Mouse (Mus musculus) erythroblast, embryonic 14.5 days (primary cell): ENCODE measurements around the gene Mccc2. TPM values are rescaled to one million over a fixed set of nuclear protein-coding genes. Genes with fewer than 3 reads are reported as not detected.

Experiments used
- H3K27me3 ChIP-seq: 2 replicates; pipeline ENCODE4 v1.6.1; 2012; ENCODE audit warnings: inconsistent platforms; ENCODE audit not compliant: control insufficient read depth
- H3K36me3 ChIP-seq: 2 replicates; pipeline ENCODE4 v1.6.1; 2012; ENCODE audit warnings: mild to moderate bottlenecking, inconsistent platforms; ENCODE audit not compliant: control insufficient read depth
- H3K4me1 ChIP-seq: 2 replicates; pipeline ENCODE4 v1.6.1; 2012; ENCODE audit warnings: inconsistent platforms; ENCODE audit not compliant: control insufficient read depth
- H3K4me3 ChIP-seq: replicated peaks from 2 replicates; pipeline ENCODE3; 2012; ENCODE audit warnings: moderate library complexity, mild to moderate bottlenecking, inconsistent platforms
- H3K9me3 ChIP-seq: 2 replicates; pipeline ENCODE4 v1.6.1; 2012; ENCODE audit warnings: low read length, inconsistent platforms, mixed read lengths; ENCODE audit not compliant: control insufficient read depth
- GATA1 ChIP-seq: IDR thresholded peaks from 2 replicates; pipeline ENCODE4 v1.6.1; 2012; ENCODE audit warnings: low read length, inconsistent platforms, mixed read lengths
- TAL1 ChIP-seq: IDR thresholded peaks from 3 replicates; pipeline ENCODE4 v1.6.1; 2012; ENCODE audit warnings: low read length, inconsistent platforms, mixed read lengths
- polyA plus RNA-seq: library from polyadenylated mRNA; stranded (reverse); fragments of >175 nt; gene quantifications from 2 replicates; pipeline ENCODE4 v1.2.3, GENCODE M21; 2012

Mccc2 gene
- polyA plus RNA-seq, 1 experiment: 0.14 TPM

- no peaks in the 10 kb centered on the region for H3K27me3 ChIP-seq
- peaks cover 4% of the 10 kb centered on the region; the same call in 1 of the 2 replicates for H3K36me3 ChIP-seq
- no peaks in the 10 kb centered on the region for H3K4me1 ChIP-seq
- no peak for TF ChIP-seq TAL1
- no peak for TF ChIP-seq GATA1
- 0 out of 2 replicates have a peak, but pooled peaks cover 2% of the 10 kb centered on the region for H3K9me3 ChIP-seq
- no peak overlapping the region for H3K4me3 ChIP-seq
Measured at GRCm38 (mm10) chr13:99954902-99955590, 60.4 kb downstream of the Mccc2 start.

DNA sequence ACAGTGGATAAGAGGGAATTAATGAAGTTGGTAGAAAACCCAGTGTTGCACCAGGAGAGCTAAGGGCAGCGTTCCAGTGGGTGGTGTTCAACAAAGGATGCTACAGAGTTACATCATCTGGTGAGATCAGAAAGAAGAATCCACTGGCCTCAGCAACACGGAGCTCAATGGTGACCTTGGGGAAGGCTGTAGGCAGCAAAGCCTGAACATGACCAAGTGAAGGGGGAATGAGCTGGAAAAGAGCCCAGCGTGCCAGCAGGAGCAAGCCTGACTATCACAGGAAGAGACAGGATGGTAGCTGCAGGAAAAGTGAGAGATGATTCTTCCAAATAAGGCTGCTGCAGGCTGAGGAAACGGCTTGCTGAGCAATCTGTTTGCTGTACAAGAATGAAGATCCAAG, 68.0 kb downstream of the Mccc2 start:
- Histone ChIP-seq H3K36me3 (peaks cover 7% of the 10 kb centered on the region; the same call in 1 of the 2 replicates), H3K9me3 (peaks cover 5% of the 10 kb centered on the region; the same call in 1 of the 2 replicates), H3K27me3 (no peaks in the 10 kb centered on the region), H3K4me3 (no peak overlapping the region), H3K4me1 (no peaks in the 10 kb centered on the region)
- TF ChIP-seq TAL1 (no peak), GATA1 (no peak)

DNA sequence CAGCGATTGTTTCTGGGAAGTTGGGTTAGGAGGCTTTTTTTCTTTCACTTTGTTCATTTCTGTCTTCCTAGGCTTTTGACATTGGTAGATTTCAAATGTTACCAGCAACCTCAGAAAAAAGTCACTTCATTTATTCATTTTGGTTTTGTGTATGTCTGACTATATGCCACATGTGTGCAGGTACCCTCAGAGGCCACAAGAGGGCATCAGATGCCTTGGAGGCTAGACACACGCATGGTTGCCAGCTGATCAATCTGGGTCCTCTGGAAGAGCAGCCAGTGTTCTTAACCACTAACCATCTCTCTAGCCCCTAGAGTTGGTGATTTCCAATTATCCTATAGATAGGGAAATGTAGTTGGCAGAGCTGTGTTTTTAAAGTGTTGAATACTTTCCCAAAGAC, 71.9 kb downstream of the Mccc2 start:
- H3K36me3 ChIP-seq: no peaks in the 10 kb centered on the region; the same call in 1 of the 2 replicates
- peaks cover 5% of the 10 kb centered on the region; the same call in 1 of the 2 replicates for H3K9me3 ChIP-seq
- no peak overlapping the region for H3K4me3 ChIP-seq
- no peaks in the 10 kb centered on the region for H3K4me1 ChIP-seq
- no peaks in the 10 kb centered on the region for H3K27me3 ChIP-seq
- TF ChIP-seq GATA1 (no peak), TAL1 (no peak)

DNA sequence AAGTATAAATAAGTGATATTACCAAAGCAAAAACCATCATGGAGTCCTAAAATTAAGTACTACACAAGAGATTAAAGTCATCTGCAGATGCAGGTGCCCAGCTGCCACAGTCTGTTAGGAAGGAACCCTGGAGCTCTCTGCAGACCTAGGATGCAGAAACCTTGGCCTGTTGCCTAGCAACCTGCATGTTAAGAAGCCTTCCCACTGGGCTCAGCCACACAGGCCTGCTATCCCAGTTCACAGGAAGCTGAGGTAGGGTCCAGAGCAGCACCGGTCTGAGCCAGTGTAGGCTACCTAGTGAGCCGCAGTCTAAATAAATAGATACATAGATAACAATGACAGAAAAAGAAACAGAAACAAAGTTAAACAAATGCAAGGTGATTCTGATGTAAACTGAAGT, 74.8 kb downstream of the Mccc2 start:
- no peaks in the 10 kb centered on the region for H3K27me3 ChIP-seq
- TF ChIP-seq TAL1: no peak
- TF ChIP-seq GATA1: no peak
- H3K4me3 ChIP-seq: no peak overlapping the region
- H3K4me1 ChIP-seq: no peaks in the 10 kb centered on the region
- H3K9me3 ChIP-seq: peaks cover 5% of the 10 kb centered on the region; the same call in 1 of the 2 replicates
- no peaks in the 10 kb centered on the region for H3K36me3 ChIP-seq

DNA sequence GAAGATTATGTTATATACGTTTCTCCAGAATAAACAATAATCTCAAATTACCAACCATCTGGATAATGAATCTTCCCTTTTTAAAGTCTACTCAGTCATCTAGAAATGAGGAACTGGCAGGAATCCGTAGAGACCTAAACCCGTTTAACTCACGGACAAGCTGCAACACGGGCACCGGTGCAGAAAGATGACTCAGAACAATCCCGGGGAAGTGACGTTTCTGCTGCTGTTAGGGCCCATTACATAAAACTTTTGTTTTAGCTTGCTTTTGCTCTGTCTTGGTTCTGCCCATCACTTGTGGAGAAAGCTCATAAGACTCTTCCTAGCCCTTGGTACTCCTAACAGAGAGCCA, 76.1 kb downstream of the Mccc2 start:
- H3K4me3 ChIP-seq: no peak overlapping the region
- TF ChIP-seq GATA1: no peak
- TF ChIP-seq TAL1: no peak
- no peaks in the 10 kb centered on the region for H3K27me3 ChIP-seq
- no peaks in the 10 kb centered on the region for H3K36me3 ChIP-seq
- H3K9me3 ChIP-seq: peaks cover 3% of the 10 kb centered on the region; the same call in 1 of the 2 replicates
- H3K4me1 ChIP-seq: no peaks in the 10 kb centered on the region

- H3K27me3 ChIP-seq: no peaks in the 10 kb centered on the region
- no peaks in the 10 kb centered on the region for H3K36me3 ChIP-seq
- no peaks in the 10 kb centered on the region for H3K4me1 ChIP-seq
- TF ChIP-seq GATA1: no peak
- no peak for TF ChIP-seq TAL1
- H3K9me3 ChIP-seq: peaks cover 2% of the 10 kb centered on the region; the same call in 1 of the 2 replicates
- H3K4me3 ChIP-seq: no peak overlapping the region
Measured at GRCm38 (mm10) chr13:99938606-99939319, 76.7 kb downstream of the Mccc2 start.

GRCm38 (mm10) chr13:99937741-99938140, 77.7 kb downstream of the Mccc2 start:
- no peaks in the 10 kb centered on the region for H3K36me3 ChIP-seq
- no peak overlapping the region for H3K4me3 ChIP-seq
- H3K9me3 ChIP-seq: no peaks in the 10 kb centered on the region
- no peaks in the 10 kb centered on the region for H3K4me1 ChIP-seq
- TF ChIP-seq GATA1 (no peak), TAL1 (no peak)
- H3K27me3 ChIP-seq: no peaks in the 10 kb centered on the region

GRCm38 (mm10) chr13:99932406-99932805, 83.0 kb downstream of the Mccc2 start:
- no peaks in the 10 kb centered on the region for H3K9me3 ChIP-seq
- H3K4me1 ChIP-seq: no peaks in the 10 kb centered on the region
- no peaks in the 10 kb centered on the region for H3K36me3 ChIP-seq
- no peaks in the 10 kb centered on the region for H3K27me3 ChIP-seq
- H3K4me3 ChIP-seq: no peak overlapping the region
- TF ChIP-seq GATA1 (no peak), TAL1 (no peak)

DNA sequence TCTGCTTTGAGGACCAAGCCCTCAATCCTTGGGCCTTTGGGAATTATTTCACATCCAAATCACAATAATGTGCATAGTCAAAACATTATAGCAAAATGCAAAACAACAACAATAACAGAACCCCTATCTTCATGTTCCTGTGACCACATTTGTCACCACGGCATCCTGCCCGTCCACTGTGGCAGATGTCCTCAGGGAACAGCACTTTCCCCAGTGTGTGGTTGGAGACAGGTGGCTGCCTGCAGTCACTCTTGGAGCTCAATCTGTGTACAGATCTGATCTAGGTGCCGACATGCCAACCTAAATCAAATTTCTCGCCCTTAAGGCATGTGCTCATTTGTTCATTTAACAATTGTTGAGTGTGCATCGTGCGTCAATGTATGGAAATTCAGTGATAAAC, 83.9 kb downstream of the Mccc2 start:
- Histone ChIP-seq H3K9me3 (no peaks in the 10 kb centered on the region), H3K4me3 (no peak overlapping the region), H3K36me3 (no peaks in the 10 kb centered on the region), H3K27me3 (no peaks in the 10 kb centered on the region), H3K4me1 (no peaks in the 10 kb centered on the region)
- no peak for TF ChIP-seq GATA1
- TF ChIP-seq TAL1: no peak
